Mouse (Mus musculus): Measurements from ENCODE around the gene Fmo4. TPM values are rescaled to one million over a fixed set of nuclear protein-coding genes. Genes with fewer than 3 reads are reported as not detected.

Fmo4 gene
- polyA plus RNA-seq, 1 experiment from 2014 or later = 0.91 TPM

DNA sequence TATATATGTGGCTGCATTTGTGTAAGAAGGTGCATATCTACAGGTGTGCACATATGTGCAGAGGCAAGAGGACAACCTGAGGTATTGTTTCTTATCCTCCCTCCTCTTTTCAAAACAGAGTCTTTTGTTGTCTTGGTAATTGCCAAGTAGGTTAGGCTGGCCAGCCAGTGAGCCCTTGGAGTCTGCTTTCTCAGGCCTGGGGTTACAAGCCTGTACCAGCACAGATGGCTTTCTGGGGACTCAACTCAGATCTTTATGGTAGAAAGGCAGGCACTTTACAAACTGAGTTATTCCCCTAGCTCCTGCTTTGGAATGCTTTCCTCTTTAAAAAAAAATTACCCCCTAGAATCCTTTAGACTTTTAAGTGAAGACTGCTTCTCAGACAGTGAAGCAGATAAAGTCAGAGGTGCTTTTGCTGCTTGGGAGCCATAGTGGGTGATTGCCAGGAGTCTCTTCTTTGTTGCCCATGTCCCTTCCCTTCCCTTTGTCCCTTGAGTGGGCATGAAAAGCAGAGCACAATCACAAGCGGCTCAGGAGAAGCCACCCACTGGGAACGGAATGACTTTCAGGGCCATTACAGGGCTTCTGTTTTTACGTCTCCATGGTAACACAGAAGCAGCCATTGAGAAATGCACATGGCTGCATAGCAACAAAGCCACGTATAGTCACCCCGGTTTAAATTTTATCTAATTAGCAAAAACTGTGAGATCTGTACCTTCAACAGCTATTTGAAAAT is 18.2 kb upstream of the Fmo4 start:
- H3K4me3 ChIP-seq (replicated peaks) = no peak overlapping the region
- peak; percentile 78 for ATAC-seq (replicated peaks; ENCODE audit: low FRiP score)
- H3K27ac ChIP-seq = no peak overlapping the region
- no peak overlapping the region for H3K4me2 ChIP-seq
- no peak overlapping the region for H3K9ac ChIP-seq
- no peaks in the 10 kb centered on the region for H3K27me3 ChIP-seq
- H3K9me3 ChIP-seq (replicated peaks) = no peaks in the 10 kb centered on the region
- WGBS = 9% methylated on average over 5 of the region's 5 CpGs
- no peaks in the 10 kb centered on the region for H3K4me1 ChIP-seq
- H3K36me3 ChIP-seq = no peaks in the 10 kb centered on the region

DNA sequence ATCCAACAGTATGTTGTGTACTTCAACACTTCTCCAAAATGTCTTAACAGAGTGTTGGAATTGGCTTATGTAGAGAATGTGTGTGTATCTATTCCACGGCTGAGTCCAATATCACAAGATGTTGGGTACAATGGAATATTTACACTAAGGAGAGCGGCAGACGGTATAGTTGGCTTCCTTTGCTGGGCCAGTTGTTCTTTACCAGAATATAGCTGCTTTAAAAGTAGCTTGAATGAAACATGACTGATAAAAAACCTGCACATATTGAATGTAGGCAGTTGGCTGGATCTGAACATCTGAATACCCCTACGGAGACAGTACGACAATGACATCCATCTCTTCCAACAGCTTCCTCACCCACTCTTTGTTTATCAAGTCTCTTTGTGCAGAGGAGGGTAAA is 5.5 kb upstream of the Fmo4 start:
- no peak overlapping the region for H3K27ac ChIP-seq
- no peaks in the 10 kb centered on the region for H3K36me3 ChIP-seq
- H3K9me3 ChIP-seq (replicated peaks) = no peaks in the 10 kb centered on the region
- ATAC-seq (replicated peaks; ENCODE audit: low FRiP score) = no peak
- H3K4me2 ChIP-seq = no peak overlapping the region
- 94% methylated on average over 5 of the region's 5 CpGs for WGBS
- no peaks in the 10 kb centered on the region for H3K27me3 ChIP-seq
- no peak overlapping the region for H3K9ac ChIP-seq
- no peak overlapping the region for H3K4me3 ChIP-seq (replicated peaks)
- 0 out of 2 replicates have a peak, but pooled peaks cover 4% of the 10 kb centered on the region for H3K4me1 ChIP-seq

DNA sequence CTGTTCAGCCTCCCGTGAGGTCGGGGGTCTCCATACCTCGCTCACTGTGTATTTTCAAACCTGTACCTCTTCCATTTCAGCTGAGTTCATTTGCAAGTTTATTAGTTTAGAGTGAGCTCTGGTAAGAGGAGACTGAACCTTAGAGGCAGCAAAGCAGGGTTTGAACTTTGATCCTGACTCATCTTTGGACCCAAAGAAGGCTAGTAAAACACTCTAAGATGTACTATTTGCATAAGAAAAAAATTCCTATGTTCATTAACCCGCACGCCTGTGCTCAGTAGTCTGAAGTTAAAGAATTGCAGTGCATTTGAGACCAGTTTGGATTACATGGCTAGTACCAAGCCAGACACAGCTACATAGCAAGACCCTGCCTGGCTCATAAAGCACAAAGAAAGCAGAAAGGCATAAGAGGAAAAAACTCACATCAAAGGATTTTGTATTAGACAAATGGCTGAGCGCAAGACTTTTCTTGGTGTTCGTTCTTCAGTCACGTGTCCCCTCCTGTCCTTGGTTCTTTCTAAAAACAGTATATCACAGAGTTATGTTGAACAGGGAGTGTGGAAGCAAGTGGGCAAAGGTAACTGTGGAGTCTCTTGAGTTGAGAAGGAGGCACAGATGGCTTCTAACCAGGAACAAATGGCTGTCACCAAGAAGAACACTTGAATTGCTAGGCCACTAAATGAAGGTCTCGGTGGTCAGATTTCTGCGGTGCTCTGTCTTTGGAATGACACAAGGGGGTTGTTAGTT is 1.8 kb upstream of the Fmo4 start:
- ATAC-seq (replicated peaks; ENCODE audit: low FRiP score) = peak; percentile 86
- 50% methylated on average over 10 of the region's 10 CpGs for WGBS

DNA sequence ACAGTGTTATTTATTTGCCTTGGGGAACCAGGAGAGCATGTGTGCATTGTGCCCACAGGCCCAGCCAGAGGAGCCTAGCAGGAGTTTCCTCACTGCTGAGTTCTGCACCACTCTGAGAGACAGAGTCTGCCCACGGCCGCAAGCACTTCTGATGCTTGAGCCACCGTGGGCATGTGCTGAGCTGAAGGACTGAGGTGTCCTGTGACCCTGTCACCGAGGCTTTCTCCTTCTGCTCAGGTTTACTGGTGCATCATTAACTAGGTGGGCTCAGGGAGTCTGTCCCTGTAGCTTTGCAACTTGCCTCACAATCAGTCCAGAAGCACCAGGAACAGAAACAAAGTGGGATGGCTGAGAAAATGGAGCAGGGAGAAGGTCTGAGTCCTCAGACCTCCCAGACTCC is 1.2 kb upstream of the Fmo4 start:
- peak; percentile 89 for ATAC-seq (replicated peaks; ENCODE audit: low FRiP score)

More for the DNA sequence above, 1.8 kb upstream of the Fmo4 start:
- H3K36me3 ChIP-seq = no peaks in the 10 kb centered on the region
- H3K9me3 ChIP-seq (replicated peaks) = no peaks in the 10 kb centered on the region
- H3K27me3 ChIP-seq = no peaks in the 10 kb centered on the region
- H3K4me1 ChIP-seq = 0 out of 2 replicates have a peak, but pooled peaks cover 4% of the 10 kb centered on the region
- no peak overlapping the region for H3K9ac ChIP-seq
- H3K27ac ChIP-seq = peak overlapping the region; percentile 84
- H3K4me3 ChIP-seq (replicated peaks) = no peak overlapping the region
- H3K4me2 ChIP-seq = peak overlapping the region; percentile 4; the same call in 1 of the 2 replicates

DNA sequence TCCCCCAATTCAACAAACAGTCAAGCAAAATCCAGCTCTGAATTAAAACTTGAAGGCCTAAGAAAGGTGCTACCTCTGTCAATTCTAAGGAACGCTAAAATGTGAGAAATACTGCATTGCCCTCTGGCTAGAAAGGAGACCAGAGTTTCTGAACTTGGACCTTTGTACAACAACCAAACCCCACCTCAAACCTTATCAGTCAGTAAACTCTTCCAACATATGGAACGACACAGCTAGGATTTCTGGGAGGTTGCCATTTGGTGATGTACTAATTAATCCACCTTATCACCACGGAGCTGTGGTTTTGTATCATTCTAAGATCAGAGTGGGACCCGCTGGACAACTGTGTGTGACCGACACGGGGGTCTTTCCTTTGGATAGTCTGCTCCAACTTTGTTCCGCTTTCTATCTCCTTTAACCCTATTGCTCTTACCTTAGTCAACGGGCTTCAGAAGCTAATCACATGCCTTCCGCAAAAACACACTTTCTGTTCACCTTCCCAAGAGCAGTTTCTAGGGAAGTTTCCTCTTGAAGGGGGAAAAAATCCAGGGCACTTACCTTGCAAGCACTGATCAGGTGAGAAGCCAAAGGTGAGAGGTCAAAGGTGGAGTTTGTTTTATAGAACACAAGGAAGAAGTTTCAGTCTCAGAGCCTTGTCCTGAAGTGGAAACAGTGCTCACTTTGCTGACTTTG is 483 bp downstream of the Fmo4 start:
- Histone ChIP-seq H3K9ac (no peak overlapping the region), H3K4me3 (replicated peaks) (no peak overlapping the region), H3K4me2 (no peak overlapping the region), H3K27ac (0 out of 2 replicates have a peak overlapping the region, but pooled peaks have one; percentile 84), H3K27me3 (no peaks in the 10 kb centered on the region), H3K9me3 (replicated peaks) (no peaks in the 10 kb centered on the region), H3K4me1 (0 out of 2 replicates have a peak, but pooled peaks cover 4% of the 10 kb centered on the region), H3K36me3 (no peaks in the 10 kb centered on the region)
- no peak for ATAC-seq (replicated peaks; ENCODE audit: low FRiP score)
- 84% methylated on average over 9 of the region's 9 CpGs for WGBS

More for the DNA sequence above, 1.2 kb upstream of the Fmo4 start:
- H3K9me3 ChIP-seq (replicated peaks) = no peaks in the 10 kb centered on the region
- no peaks in the 10 kb centered on the region for H3K36me3 ChIP-seq
- 45% methylated on average over 4 of the region's 4 CpGs for WGBS
- 0 out of 2 replicates have a peak, but pooled peaks cover 4% of the 10 kb centered on the region for H3K4me1 ChIP-seq
- peak overlapping the region; percentile 84 for H3K27ac ChIP-seq
- H3K4me3 ChIP-seq (replicated peaks) = no peak overlapping the region
- peak overlapping the region; percentile 4; the same call in 1 of the 2 replicates for H3K4me2 ChIP-seq
- H3K9ac ChIP-seq = no peak overlapping the region
- H3K27me3 ChIP-seq = no peaks in the 10 kb centered on the region

DNA sequence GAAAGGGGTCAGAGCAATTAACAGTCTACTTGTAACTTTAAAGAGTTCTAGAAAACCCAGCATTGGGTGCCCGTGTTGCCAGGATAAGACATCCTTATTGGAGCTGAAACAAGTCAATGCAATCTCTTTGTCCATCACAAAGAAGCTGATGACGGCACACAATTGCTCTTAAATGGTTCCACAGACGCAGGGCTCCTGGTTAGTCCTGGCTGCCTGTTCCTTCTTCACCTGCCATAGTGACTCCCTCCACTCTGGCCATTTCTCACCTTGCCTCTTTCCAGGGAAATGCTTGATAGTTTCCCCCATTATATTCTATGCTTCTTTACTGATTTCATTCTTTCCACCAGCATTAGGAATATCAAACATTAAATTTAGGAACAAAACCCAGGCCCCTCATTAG is 5.2 kb downstream of the Fmo4 start:
- no peaks in the 10 kb centered on the region for H3K4me1 ChIP-seq
- H3K4me2 ChIP-seq = no peak overlapping the region
- H3K9me3 ChIP-seq (replicated peaks) = no peaks in the 10 kb centered on the region
- H3K9ac ChIP-seq = no peak overlapping the region
- H3K36me3 ChIP-seq = no peaks in the 10 kb centered on the region
- no peak for ATAC-seq (replicated peaks; ENCODE audit: low FRiP score)
- H3K27ac ChIP-seq = no peak overlapping the region
- H3K4me3 ChIP-seq (replicated peaks) = no peak overlapping the region
- no peaks in the 10 kb centered on the region for H3K27me3 ChIP-seq
- 79% methylated on average over 3 of the region's 3 CpGs for WGBS

DNA sequence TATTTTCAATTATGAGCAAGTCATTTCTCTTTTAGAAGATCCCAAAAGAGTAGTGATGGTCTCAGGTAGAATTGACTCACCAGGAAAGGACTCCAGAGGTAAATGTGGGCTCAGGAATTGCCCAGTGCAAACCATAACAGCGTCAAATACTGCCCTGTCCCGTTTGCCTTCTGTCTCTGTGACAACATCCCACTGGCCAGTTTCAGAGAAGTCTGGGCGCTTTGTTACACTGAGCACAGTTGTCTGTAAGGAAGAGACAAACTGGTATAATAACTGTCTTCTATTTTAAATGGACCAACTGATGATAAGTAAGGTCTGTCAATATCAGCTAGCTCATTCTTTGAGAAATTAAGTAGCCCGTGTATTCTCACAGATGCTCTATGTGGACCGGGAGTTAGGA is 6.3 kb downstream of the Fmo4 start:
- H3K4me3 ChIP-seq (replicated peaks) = no peak overlapping the region
- no peaks in the 10 kb centered on the region for H3K4me1 ChIP-seq
- ATAC-seq (replicated peaks; ENCODE audit: low FRiP score) = no peak
- H3K36me3 ChIP-seq = no peaks in the 10 kb centered on the region
- H3K27me3 ChIP-seq = no peaks in the 10 kb centered on the region
- 86% methylated on average over 5 of the region's 5 CpGs for WGBS
- H3K9me3 ChIP-seq (replicated peaks) = no peaks in the 10 kb centered on the region
- H3K27ac ChIP-seq = no peak overlapping the region
- no peak overlapping the region for H3K4me2 ChIP-seq
- H3K9ac ChIP-seq = no peak overlapping the region

DNA sequence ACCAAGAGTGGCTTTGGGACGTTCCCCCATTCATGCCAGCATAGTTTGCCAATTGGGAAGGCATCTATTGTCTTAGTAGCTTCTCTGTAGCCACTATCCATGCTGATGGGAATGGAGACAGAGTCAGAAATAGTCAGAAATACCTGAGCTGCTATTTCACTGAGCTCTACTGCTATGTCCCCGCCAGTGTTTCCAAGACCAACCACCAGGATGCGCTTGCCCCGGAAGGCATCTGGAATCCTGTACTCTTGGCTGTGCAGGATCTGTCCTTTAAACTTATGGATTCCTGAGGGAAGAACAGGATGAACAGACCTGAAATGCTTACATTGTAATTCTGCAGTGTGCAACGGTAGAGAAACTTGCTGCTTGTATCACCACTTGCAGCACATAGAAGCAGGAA is 8.8 kb downstream of the Fmo4 start:
- whole genome bisulfite sequencing = 52% methylated on average over 5 of the region's 5 CpGs
- H3K27ac ChIP-seq = no peak overlapping the region

DNA sequence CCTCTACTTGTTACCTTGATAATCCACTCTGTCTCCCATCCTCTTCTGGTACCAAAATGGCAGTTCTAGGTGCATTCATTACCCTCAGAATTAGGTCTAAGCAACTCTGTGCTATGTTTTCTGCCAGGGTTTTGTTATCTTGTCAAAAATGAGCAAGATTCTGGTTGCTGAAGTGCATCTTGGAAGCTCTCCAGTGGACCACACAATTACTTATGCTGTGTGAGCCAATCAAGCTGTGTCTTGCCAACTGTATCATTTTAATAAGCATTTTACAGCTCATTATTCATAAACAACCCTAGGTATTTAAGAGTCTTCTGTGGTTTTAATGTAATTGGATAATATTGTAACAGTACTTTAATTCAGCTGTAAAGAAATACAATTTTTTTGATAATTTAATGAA is 17.3 kb downstream of the Fmo4 start:
- H3K9ac ChIP-seq = no peak overlapping the region
- H3K27me3 ChIP-seq = no peaks in the 10 kb centered on the region
- no peak overlapping the region for H3K4me3 ChIP-seq (replicated peaks)
- H3K36me3 ChIP-seq = no peaks in the 10 kb centered on the region
- H3K4me1 ChIP-seq = no peaks in the 10 kb centered on the region
- no peaks in the 10 kb centered on the region for H3K9me3 ChIP-seq (replicated peaks)
- H3K27ac ChIP-seq = no peak overlapping the region
- H3K4me2 ChIP-seq = no peak overlapping the region
- no peak for ATAC-seq (replicated peaks; ENCODE audit: low FRiP score)

More for the DNA sequence above, 8.8 kb downstream of the Fmo4 start:
- Histone ChIP-seq H3K4me2 (no peak overlapping the region), H3K9ac (no peak overlapping the region), H3K27me3 (no peaks in the 10 kb centered on the region), H3K4me3 (replicated peaks) (no peak overlapping the region), H3K4me1 (no peaks in the 10 kb centered on the region), H3K9me3 (replicated peaks) (no peaks in the 10 kb centered on the region), H3K36me3 (no peaks in the 10 kb centered on the region)
- ATAC-seq (replicated peaks; ENCODE audit: low FRiP score) = no peak

DNA sequence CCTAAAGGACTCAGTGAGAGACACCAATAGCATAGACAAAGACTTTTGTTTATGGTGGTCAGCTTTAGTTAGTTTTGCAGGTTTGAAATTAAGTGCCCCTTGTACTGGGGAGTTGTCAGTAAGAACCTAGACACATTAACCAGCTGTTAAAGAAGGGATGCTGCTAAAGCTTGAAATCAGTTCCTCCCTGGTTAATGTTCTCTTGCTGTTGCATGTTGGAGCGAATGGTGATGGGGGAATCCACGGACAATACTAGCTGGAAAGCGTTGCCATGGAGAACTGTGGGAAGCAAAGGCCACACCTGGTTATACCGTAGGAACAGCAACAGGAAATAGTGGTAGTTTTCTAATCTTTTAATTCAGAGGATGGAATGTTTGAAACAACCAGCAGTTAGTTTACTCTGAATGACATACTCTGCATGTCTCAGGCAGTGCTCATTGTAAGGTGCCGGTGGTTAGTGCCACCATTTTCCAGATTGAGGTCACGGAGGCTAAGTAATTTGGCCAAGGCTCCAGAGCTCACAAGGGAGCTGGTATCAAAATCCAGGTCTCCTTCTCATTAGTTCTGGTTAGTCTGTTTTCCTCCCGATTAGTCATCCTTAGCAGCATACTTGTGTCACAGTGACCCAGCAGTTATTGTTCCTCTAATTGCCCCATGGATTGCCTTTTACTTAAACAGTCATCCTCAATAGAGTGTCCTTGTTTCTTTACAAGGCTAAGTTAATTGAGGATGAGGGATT is 21.3 kb downstream of the Fmo4 start:
- Histone ChIP-seq H3K4me3 (replicated peaks) (no peak overlapping the region), H3K36me3 (no peaks in the 10 kb centered on the region), H3K27ac (peak overlapping the region; percentile 11; the same call in 1 of the 2 replicates), H3K4me2 (no peak overlapping the region), H3K9ac (no peak overlapping the region), H3K9me3 (replicated peaks) (no peaks in the 10 kb centered on the region), H3K27me3 (no peaks in the 10 kb centered on the region), H3K4me1 (no peaks in the 10 kb centered on the region)
- peak; percentile 88 for ATAC-seq (replicated peaks; ENCODE audit: low FRiP score)
- 56% methylated on average over 7 of the region's 7 CpGs for WGBS

DNA sequence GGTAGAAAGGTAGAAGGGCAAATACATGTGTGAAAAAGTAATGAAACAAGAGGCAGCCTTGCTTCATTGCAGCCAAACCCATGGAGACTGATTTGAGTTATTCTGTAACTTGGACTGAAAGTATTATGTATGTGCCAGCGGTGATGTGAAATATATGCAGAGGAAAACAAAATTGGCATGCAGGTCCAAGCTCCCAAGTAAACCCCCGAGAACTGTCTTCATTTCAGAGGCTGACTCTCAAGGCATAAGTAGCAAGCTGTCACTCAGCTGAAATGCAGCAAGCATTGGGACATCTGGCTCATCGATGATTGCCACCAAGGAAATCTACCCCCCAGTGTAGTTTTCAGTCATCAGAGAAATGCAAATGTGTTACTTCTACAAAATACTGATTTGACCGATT is 28.6 kb downstream of the Fmo4 start:
- no peak for ATAC-seq (replicated peaks; ENCODE audit: low FRiP score)
- H3K9ac ChIP-seq = no peak overlapping the region
- 83% methylated on average over 4 of the region's 4 CpGs for WGBS
- no peaks in the 10 kb centered on the region for H3K27me3 ChIP-seq
- no peak overlapping the region for H3K4me2 ChIP-seq
- 0 out of 2 replicates have a peak, but pooled peaks cover 6% of the 10 kb centered on the region for H3K4me1 ChIP-seq
- H3K36me3 ChIP-seq = no peaks in the 10 kb centered on the region
- H3K4me3 ChIP-seq (replicated peaks) = no peak overlapping the region
- no peaks in the 10 kb centered on the region for H3K9me3 ChIP-seq (replicated peaks)
- H3K27ac ChIP-seq = no peak overlapping the region

Data from kidney, embryonic 15.5 days (tissue).